Mouse (Mus musculus): ENCODE data around the gene Ttc6. TPM values are rescaled to one million over a fixed set of nuclear protein-coding genes. Genes with fewer than 3 reads are reported as not detected.

The Ttc6 gene
- 2.1 and 2.7 TPM in 2 replicates for polyA plus RNA-seq (2015; fragmentation: Nextera tagmentation; extraction: Ambion mirVana)

DNA sequence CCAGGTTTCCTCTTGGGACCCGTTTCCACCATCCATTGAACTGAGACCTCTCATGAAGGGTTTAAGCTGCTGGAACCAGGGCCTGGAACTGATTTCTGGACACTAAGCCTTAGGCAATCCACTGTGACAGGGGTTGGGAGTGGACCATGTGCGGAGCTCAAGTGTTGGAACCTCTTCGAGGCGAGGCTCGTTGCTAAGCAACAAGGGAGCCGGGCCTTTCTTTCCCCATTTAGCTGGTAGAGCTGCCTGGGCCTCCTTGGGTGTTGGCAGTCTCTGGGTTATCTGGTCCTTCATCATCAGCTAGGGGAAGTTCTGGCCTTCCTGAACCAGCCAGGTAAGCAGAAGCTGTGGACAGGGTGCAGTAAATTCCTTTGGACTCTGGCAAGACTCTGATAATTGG is at the start of gene Ttc6:
Gene Ttc6 (plus strand): TSS at position 205 of the 400 bp plus-strand sequence.

DNA sequence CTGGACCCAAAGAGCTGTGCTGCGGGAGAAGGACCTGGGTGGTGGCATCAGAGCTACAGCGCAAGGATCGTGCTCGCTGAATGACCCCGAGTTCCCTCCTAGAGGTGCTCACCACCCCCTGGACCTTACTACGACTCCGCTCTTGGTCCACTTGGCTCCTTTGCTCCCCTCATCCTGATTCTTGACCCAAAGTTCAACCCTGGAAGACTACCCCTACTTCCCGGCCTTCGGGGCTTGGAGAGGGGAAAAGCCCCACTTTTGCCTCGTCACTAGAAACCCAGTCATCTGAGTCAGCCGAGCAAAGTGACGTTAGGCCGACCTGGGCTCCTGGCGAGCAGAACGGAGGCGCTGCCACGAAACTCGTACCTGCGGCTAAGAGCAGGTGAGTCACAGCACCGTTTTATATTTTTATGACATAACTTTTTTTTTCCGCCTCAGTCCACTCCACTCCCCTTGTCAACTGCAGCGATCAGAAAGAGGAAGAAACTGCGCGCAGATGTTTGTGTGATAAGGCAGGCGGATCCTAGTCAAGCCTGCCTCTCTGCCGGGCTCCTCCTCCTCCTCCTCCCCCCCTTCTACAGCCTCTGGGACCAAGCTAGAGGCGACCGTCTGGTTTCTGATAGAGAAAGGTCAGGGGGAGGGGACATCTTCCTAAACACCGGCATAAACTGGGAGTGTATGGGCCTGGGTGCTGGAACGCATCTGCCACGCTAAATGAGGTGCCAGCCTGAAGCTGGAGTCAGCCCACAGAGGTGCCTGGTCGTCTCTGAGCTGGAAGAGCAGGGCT is 17.3 kb upstream of the Ttc6 start, which contains the start of gene Foxa1:
Gene Foxa1 (minus strand): TSS at position 502 of the 787 bp plus-strand sequence.

Other genes starting within 250 kb of the Ttc6 start
- gene Foxa1, start 17.2 kb upstream of the Ttc6 start, polyA plus RNA-seq (2015; fragmentation: Nextera tagmentation; extraction: Ambion mirVana), result 13.4 and 13.8 TPM in 2 replicates

All from urinary bladder, postnatal 0 days (tissue).